Mouse (Mus musculus) thymus, adult 18-20 months (tissue): Measurements from ENCODE around the gene Fam19a2.

ENCODE experiments used
- DNase-seq, 2 experiments: peaks; one replicate each; pipeline ENCODE4 v3.0.0; 2022; ENCODE audit warnings: mixed read lengths in 2 of 2

Gene Fam19a2

DNA sequence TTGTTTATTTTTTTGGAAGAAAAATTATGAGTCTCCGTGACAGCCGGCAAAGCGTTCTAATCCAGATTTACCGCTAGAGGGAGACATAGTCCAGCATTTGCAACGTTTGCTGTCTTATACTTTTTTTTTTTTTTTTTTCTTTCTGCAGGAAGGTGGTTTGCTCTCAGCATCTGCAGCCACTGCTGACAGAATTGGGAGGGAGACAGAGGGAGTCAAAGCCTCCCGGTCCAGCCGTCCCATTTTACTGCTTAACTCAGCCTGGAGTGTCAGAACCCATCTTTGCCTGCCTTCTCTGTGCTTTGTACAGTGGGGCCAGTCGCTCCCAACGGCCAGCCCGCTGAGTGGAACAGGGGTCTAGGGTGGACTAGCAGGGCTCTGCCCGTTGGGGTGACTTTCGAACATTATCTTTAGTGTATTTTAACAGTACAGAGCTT lies at the start of gene Fam19a2:
TSS of gene Fam19a2 (plus strand) at position 121 of the 434 bp plus-strand sequence.
- peak; percentile 1 to 4 for DNase-seq

DNA sequence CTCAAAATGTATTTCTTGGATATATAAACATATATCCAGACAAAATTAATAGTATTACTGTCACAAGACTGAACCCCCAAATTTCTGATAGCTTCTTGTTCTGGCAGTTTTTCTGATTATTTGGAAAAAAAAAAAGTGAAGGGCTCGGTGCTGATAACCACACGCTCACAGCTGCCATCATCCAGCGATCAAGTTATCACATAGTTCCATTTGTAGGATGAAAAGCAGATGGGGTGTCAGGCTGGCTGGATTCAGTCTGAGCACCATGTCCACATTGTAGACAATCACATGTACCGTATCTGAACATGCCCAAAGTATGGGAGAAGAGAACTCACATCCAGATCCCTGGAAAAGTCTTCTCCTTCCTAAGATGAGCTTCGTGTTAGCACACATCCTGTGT lies 41.0 kb upstream of the Fam19a2 start:
- no peak for DNase-seq

DNA sequence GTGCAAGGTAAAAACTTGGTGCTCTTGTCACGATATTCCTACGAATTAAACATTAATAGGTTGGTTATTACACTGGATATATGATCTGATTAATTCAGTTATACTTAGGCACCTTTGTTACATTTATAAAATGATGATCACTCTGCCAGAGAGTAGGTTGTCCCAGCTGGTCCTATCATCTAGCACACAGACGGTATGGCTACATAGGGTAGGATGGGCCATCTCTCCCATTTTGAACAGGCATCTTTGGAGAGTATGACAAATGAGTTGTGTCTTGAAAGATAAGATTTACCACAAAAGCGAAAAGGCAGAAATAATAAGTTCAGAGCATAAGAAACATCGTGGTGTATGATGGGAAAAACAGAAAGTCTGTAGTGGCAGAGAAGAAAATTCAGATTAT lies 34.4 kb upstream of the Fam19a2 start:
- no peak for DNase-seq

DNA sequence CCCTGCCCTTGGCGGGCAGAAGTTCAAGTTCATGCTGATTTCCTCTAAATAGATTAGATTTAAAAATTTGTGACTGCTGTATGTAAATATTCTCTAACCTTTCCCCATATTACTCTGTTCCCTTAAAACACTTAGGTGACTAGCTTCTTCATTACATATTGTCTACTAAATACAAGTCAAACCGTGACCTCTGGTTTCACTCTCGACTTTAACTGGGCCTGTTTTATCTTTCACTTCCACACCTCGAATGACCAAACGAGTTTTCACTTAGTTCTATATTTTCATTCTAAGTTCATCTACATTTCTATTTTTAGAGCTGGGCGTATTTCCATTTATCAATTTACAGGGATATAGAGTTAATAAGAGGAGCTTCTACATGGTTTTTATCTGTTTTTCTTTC lies 15.7 kb upstream of the Fam19a2 start:
- no peak for DNase-seq

DNA sequence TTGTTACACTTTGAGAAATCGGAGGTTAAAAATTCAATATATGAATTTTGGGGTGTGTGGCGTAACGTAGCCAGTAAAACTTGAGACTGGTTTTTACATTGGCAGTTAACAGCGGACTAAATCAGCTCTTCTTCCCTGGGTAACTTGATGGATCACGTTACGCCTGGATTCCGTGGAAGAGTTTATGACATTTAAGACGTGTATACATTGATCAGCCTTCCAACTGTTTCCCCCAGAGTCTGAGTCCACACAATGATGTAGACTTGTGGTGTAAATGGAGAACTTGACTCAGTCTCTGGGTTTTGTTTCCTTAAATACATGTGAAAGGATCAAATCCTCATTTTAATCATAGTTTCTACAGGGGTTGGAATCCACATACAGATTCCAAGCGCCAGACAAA lies 11.9 kb upstream of the Fam19a2 start:
- no peak for DNase-seq

DNA sequence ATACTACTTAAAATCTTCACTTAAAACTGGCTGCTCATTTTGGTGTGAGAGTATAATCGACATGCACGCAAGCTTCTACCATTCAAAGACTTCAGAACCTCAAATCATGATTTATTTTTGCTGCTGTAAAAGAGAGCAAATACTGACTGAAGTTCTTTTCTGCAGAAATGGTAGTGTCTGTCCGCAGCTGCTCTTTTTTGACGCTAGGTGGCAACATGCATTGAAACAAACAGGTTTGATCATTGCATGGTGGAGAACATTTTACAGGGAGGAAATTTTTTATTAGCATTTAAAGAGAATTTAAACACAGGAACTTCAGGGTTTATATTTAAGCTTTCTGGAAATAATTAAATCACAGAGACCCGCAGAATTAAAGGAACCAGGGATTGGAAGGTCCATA lies 9.5 kb upstream of the Fam19a2 start:
- no peak for DNase-seq

DNA sequence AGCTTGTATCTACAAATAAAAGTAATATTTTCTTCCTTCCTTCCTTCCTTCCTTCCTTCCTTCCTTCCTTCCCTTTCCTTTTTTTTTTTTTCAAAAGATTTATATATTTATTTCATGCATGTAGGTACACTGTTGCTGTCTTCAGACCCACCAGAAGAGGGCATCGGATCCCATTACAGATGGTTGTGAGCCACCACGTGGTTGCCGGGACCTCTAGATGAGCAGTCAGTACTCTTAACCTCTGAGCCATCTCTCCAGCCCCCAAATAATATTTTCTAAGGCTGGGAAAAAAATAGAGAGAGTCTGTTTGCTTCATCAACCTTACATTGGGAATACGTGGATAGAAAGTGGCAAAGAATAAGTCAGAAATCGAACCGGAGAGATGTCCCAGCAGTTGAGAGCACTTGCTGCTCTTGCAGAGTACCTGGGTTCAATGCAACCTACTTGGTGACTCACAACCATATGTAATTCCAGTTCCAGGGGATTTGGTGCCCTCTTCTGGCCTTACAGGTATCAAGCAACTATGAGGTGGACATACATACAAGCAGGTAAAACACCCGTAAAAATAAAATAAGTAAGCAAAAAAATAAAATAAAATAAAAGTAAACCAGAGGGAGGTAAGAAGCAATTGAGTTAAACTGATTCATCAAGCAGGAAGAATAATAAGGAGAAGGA lies 8.0 kb upstream of the Fam19a2 start:
- no peak for DNase-seq

DNA sequence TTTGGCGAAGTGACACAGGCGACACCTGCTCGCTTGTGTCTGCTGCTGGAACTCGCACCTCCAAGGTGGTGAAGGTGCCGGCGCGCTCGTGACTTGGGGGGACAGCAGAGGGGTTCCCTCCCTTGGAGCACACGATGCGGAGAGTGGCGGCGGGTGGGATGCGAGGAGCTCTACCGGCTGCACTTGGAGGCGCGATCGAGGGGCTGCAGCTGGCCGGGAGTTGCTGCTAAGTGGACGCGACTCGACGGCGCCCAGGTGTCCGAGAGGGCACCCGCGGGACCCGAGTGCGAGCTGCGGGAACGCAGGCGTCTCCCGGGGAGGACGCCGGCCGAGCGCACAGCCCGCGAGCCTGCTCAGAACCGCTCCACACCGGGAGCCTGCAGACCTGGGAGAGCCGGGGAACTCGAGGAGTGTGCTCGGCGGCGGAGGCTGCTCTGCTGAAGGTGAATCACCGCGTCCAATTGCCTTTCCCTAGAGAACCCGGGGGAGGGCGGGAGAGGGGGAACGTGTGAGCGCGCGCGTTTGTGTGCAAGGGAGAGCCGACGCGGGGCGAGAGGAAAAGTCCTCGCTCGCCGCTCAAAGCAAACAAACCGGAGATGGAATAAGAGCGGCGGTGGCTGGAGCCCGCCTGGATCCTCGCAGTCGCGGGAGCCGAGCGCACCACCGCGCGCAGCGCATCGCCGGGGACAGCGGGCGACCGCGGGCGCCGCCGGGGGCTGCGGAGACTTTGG lies 830 bp downstream of the Fam19a2 start:
- peak in 1 of 2 experiments; percentile 4 for DNase-seq

DNA sequence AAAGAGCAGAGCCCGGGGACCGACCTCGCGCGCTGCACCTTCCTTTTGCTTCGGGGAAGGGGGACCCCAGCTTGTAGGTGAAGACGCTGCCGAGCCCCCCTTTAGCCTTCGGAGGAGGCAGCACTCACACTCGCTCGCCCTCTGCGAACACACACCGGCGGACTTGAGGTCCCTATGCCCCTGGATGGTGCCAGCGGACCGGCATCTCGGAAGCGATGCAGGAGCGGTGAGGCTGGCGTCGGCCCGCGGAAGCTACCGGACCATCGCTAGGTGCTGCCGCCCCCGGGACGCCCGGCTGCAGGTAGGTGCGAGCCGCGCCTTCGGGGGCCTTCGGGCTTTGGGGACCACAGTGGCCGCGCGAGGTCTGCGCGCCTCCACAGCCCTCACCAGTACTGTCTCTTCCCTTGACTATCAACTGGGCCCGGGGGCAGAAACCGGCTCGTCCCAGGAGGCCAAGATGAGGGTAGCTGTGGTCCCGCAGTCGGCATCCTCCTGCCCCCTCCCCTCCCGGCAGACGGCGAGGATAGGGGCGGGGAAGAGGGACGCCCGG lies 1.5 kb downstream of the Fam19a2 start:
- DNase-seq = no peak

DNA sequence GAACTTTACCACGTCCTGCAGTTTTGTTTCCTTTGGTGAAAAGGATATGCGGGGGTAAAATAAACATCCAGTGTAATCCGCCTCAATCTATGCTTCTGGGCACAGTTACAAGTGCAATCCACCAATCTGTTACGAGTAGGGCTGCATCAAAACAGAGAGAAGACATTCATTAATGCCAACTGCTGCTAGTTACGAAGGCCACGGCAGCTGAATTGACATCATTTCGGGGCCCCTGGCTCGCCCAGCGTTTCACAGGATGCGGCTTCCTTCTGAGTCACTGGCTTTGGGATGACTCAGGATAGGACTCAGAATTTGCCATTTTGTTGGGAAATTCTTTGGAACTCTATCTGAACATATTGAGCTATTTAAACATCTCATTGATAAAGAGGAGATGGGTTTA lies 4.8 kb downstream of the Fam19a2 start:
- DNase-seq = no peak

DNA sequence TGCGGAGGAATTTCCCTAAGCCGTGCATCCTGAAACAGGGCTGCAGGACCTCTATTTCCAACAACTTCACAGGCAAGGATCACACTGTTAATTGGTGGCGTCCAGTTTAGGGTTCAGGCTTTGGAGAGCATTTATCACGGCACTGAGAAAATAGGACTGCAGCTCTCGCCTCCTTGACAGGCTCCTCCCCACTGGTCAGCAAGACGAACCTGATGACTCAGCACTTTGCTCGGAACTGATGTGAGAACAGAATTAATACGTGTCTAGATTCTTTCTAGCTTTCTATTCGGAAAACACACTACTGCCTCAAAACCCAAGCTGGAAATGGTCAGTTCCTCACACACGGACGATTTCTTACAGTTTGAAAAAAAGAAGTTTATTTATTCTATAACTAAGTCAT lies 10.8 kb downstream of the Fam19a2 start:
- DNase-seq = no peak

DNA sequence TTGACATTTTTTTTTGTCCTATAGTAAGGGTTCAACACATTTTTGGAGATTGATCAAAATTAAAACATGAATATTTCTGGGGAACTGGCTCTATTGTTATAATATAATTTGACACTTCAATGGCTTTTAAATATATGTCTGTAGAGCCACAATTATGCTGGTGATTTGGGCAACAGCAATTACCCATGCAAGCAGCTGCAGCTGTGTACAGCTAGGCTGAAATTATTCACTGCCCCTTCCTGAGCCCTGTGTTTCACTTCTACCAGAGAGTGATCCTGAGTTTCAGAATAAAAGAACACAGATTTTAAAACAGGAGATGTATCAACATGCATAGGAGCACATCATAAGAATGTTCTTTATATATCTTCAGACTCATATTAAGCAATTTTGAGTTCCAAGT lies 43.5 kb downstream of the Fam19a2 start:
- no peak for DNase-seq

DNA sequence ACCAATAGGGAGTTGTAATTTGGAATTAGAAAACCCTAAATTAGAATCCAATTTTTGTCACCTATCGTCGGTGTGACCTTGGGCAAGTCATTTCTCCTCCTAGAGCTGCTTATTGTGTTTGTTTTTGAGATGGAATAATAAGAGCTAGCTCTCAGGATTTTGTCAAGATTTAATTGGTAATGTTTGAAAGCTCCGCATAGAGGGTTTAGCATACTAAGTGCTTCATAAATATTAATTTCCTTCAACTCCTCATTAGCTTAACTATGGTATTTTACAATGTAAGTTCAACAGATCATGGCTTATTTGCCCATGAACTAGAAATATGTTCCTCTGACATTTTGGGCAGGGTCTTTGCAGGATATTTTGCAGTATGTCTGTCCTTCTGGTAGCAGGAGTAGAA lies 62.5 kb downstream of the Fam19a2 start:
- DNase-seq = no peak

DNA sequence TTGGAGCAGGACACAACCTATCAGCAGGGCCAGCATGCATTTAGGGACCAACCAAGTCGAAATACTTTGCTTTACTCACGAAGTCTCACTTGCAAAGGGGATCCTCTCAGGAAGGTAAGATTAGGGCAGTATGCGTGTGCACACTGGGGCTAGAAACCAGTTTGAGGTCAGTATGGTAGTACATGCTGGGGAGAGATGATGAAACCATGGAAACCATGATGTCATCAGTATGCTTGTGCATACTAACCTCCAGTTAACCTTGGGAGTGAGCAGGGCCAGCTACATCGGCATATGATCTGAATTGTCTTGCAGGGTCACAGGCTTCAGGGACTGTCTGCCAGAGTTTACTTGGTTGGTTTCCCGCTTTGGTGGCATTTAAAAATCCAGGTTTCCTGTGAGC lies 77.5 kb downstream of the Fam19a2 start:
- no peak for DNase-seq

DNA sequence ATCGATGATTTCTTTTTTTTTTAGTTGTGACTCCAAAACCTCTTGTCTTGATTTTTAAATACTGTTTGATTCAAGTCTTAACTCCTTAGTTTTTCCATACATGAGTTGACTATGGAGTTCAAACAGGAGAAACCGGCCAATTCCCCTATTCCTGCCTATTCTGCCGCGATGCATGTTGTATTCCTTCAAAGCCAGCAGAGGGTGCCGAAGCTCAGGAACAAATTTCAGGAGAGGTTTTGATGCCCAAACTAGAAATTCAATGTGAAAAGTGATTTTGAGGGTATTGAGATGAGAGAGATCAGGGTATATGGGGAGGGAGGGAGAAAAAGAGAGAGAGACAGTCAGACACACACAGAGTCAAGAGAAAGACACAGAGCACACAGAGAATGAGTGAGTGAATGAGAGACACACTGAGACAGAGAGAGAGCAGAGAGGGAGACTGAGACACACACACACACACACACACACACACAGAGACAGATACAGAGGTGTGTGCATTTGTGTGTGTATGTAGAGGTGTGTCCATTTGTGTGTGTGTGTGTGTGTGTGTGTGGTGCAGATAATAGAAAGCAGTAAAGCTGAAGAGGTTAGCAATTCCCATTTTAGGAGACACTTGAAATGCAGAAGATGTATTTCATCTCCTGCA lies 78.9 kb downstream of the Fam19a2 start:
- DNase-seq = no peak

DNA sequence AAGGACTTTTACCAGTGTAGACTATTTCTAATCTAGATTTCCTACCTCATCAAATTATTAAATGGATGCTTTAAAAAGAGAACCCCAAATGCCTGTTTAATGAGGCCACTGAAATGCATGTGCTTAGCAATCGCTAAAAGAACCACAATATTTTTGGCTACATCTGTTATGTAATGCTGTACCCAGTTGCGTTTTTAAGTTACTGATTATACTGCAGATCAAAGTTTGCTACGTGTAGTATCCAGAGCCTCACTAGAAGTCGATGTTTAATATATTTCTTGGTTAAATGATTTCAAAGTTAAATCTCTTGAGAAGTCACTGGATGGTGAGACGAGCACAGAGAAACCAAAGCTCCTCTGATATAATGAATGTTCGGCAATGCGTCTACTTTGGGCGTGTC lies 82.5 kb downstream of the Fam19a2 start:
- DNase-seq = no peak

DNA sequence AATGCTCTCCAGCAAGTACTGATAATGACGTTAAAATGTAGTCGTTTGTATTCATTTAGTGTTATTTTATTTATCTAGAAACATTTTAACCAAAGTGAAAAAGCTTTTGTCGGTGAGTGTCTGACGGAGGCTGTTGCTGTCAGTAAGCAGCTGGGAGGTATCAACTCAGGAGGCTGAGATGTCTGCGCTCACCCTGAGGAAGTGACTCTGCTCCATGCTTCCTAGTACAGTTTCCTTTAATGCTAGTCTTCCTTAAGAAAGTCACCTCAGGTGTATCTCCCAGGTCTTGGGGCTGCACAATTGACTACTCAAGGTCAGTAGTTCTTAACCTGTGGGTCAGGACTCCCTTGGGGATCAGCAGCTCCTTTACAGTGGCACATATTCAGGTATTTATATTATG lies 89.9 kb downstream of the Fam19a2 start:
- DNase-seq = no peak

DNA sequence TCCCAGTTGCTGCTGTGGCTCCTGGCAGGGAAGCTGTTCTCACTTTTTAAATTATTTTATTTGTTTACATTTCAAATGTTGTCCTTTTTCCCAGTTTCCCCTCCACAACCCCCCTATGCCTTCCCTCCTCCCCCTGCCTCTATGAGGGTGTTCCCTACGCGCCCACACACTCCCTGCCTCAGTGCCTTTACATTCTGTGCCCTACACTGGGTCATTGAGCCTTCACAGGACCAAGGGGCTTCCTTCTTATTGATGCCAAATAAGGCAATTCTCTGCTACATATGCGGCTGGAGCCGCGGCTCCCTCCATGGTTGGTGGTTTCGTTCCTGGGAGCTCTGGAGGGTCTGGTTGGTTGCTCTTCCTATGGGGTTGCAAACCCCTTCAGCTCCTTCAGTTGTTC lies 93.2 kb downstream of the Fam19a2 start:
- DNase-seq = no peak

DNA sequence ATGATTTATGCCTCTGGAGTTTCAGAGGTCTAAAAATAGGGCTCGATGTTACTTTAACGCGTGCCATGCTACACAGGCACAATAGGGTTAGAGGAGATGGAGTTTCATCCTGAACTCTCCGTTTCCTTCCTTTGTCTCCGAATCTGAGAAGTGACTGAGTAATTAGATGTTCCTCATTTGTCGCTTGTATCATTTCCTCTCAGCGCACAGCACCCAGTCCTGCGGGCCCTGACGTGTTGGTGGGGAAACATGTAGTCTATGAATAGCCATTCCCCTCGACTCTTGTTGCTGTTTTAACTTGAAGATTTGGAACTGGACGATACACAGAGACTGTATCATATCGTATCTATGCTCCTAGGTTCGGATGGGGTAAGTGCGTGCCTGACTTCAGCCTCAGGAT lies 96.7 kb downstream of the Fam19a2 start:
- DNase-seq = no peak

DNA sequence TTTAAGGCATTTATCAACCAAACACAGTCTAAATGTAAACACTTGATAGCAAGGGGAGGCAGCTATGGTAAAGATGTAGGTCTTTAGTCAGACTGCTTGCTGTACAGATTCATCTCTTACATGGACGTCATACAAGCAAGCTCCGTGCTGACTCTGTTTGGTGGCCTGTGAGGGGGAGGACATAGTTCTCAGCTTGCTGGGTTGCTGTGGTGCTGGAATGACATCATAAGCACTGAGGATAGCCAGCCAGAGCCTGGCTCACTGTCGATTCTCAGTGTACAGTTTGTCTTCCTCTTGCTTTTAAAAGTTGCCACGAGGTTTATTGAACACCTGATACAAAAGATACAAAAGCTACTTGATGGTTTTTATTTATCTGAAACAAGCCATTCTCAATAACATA lies 100.8 kb downstream of the Fam19a2 start:
- DNase-seq = no peak

DNA sequence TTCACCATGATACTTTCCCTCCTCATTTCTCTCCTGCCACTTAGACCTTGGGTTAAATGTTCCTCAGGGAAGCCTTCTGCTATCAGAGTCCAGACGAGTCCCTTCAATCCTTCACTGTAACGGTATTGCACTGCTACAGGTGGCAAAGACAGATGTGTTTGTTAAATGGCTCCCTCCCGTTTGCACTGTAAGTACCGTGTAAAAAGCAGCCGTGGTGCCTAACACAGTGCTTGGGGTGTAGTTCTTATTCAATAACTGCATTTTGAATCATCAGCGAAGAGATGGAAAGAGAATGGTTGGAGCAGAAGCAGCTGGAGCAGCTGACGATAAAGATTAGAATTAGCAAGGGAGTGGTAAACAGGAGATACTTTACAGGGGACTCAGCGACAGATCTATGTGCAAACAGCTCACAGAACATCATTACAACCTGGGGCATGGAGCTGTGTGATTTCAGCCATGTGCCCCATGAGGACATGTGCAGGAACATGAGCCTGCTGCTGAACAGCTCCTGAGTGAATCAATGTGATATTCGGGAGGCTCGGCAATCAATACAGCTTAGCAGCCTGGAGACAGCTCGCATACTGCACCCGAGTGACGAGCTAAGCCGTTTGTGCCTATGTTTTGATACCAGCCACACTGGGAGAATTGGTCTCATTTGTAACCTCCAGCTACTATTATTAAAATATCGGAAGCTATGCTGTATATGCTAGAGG lies 103.5 kb downstream of the Fam19a2 start:
- DNase-seq = no peak

DNA sequence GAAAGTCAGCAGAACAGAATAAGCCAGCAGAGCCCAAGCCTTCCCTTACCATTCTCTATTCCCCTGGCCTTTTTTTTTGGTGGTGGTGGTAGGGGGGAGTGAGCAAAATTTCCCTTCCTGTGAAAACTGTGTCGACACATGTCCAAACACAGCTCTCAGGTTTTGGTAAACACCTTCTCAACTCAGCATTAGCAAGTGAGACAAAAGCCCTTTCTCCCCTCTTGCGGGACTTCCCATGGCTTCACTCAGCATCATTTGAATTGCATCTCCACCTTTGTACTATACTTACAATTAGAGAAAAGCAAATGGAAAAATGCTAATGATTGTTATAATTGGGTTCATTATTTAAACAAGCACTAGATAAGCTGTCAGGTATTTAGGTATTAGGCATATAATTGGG lies 119.5 kb downstream of the Fam19a2 start:
- no peak for DNase-seq

DNA sequence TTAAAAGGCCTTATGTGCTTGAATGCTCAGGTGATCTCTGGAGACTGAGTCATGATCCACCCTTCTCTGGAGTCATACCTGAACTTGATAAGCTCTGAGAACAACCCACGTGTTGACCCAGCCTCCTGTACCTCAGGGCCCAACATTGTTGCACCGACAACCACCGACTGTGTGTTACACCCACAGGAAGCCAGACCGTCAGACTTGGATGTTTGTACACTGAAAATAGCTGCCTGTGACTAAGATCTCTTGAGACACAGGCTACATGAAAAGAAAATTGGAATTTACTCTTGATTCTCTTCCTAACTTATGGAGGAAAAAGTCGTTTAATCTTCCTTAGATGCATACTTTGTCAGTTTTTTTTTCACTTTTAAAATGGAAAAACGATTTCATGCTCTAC lies 121.8 kb downstream of the Fam19a2 start:
- no peak for DNase-seq
